Mouse (Mus musculus) heart, embryonic 15.5 days (tissue): ENCODE data around the gene Slc9a9. TPM values are rescaled to one million over a fixed set of nuclear protein-coding genes. Genes with fewer than 3 reads are reported as not detected.

Experiments
- ATAC-seq: fragments of 200-750 bp; cut with Nextera tagmentation; replicated peaks from 2 replicates; pipeline ENCODE4 v1.8.0; 2017; ENCODE audit warnings: low read depth, moderate TSS enrichment; ENCODE audit not compliant: insufficient number of reproducible peaks, insufficient read depth, low FRiP score
- H3K27ac ChIP-seq: fragments of 300-500 bp; sonication (generic); 2 replicates; pipeline ENCODE4 v1.5.1; 2015; ENCODE audit warnings: mild to moderate bottlenecking, inconsistent platforms
- H3K27me3 ChIP-seq: fragments of 300-500 bp; sonication (generic); 2 replicates; pipeline ENCODE4 v1.6.1; 2015; ENCODE audit warnings: inconsistent platforms
- H3K36me3 ChIP-seq: fragments of 300-500 bp; sonication (generic); 2 replicates; pipeline ENCODE4 v1.6.1; 2015; ENCODE audit warnings: mild to moderate bottlenecking, inconsistent platforms
- H3K4me1 ChIP-seq: fragments of 300-500 bp; sonication (generic); replicated peaks from 2 replicates; pipeline ENCODE4 v1.6.1; 2015; ENCODE audit warnings: inconsistent platforms
- H3K4me2 ChIP-seq: fragments of 300-500 bp; sonication (generic); 2 replicates; pipeline ENCODE4 v1.6.1; 2015; ENCODE audit warnings: inconsistent platforms, mild to moderate bottlenecking, moderate library complexity
- H3K4me3 ChIP-seq: fragments of 300-500 bp; sonication (generic); 2 replicates; pipeline ENCODE4 v1.5.1; 2015; ENCODE audit warnings: mild to moderate bottlenecking, inconsistent platforms
- H3K9ac ChIP-seq: fragments of 300-500 bp; sonication (generic); 2 replicates; pipeline ENCODE4 v1.6.1; 2015; ENCODE audit warnings: mild to moderate bottlenecking, inconsistent platforms
- H3K9me3 ChIP-seq: fragments of 300-500 bp; sonication (generic); replicated peaks from 2 replicates; pipeline ENCODE4 v1.6.1; 2016; ENCODE audit warnings: inconsistent platforms
- WGBS: fragments of 180-500 bp; shearing (Covaris S2); methylation state at CpG from one replicate; pipeline ENCODE4 v1.1.7; 2015; ENCODE audit warnings: mixed read lengths; 5-methylcytosine and 5-hydroxymethylcytosine counted together
- polyA plus RNA-seq: library from polyadenylated mRNA; unstranded; fragments of >200 nt; fragmentation: Nextera tagmentation; extraction: Ambion mirVana; gene quantifications from 2 replicates; pipeline ENCODE4 v1.2.1, GENCODE M21; 2015

Gene Slc9a9
- polyA plus RNA-seq, 1 experiment from 2014 or later = 3.5 TPM

GRCm38 (mm10) chr9:94889647-94890046, 219.9 kb downstream of the Slc9a9 start:
- Histone ChIP-seq H3K27me3 (no peaks in the 10 kb centered on the region), H3K9ac (no peak overlapping the region), H3K4me2 (no peak overlapping the region), H3K4me1 (no peaks in the 10 kb centered on the region), H3K9me3 (no peaks in the 10 kb centered on the region), H3K4me3 (no peak overlapping the region), H3K27ac (no peak overlapping the region), H3K36me3 (no peaks in the 10 kb centered on the region)
- ATAC-seq = no peak

DNA sequence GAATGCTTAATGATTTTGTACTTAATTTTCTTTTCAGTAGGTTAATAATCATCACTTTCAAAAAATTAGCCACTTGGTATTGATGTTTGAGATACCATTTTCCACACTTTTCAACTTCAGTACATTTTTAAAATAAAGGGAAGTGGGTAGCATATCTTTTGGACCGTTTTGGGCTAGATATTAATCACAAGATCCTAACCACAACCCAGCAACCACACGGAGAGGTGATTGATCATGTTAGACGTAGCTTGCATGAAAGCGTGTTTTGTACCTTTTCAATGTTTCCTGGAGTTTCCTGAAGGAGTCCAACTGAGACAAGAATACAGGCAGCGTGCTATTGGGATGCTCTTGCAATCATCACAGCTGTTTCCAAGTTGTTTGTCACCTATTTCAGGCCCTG, 226.2 kb downstream of the Slc9a9 start:
- WGBS = 77% methylated on average over 5 of the region's 5 CpGs
- H3K27ac ChIP-seq = no peak overlapping the region
- H3K36me3 ChIP-seq = no peaks in the 10 kb centered on the region
- no peaks in the 10 kb centered on the region for H3K4me1 ChIP-seq
- H3K27me3 ChIP-seq = no peaks in the 10 kb centered on the region
- no peaks in the 10 kb centered on the region for H3K9me3 ChIP-seq
- no peak overlapping the region for H3K4me2 ChIP-seq
- no peak overlapping the region for H3K9ac ChIP-seq
- no peak for ATAC-seq
- no peak overlapping the region for H3K4me3 ChIP-seq

GRCm38 (mm10) chr9:94904180-94904579, 234.5 kb downstream of the Slc9a9 start:
- H3K9ac ChIP-seq = no peak overlapping the region
- H3K27me3 ChIP-seq = no peaks in the 10 kb centered on the region
- no peaks in the 10 kb centered on the region for H3K9me3 ChIP-seq
- no peak overlapping the region for H3K4me3 ChIP-seq
- ATAC-seq = no peak
- H3K27ac ChIP-seq = no peak overlapping the region
- peaks cover 5% of the 10 kb centered on the region for H3K4me1 ChIP-seq
- no peak overlapping the region for H3K4me2 ChIP-seq
- no peaks in the 10 kb centered on the region for H3K36me3 ChIP-seq

DNA sequence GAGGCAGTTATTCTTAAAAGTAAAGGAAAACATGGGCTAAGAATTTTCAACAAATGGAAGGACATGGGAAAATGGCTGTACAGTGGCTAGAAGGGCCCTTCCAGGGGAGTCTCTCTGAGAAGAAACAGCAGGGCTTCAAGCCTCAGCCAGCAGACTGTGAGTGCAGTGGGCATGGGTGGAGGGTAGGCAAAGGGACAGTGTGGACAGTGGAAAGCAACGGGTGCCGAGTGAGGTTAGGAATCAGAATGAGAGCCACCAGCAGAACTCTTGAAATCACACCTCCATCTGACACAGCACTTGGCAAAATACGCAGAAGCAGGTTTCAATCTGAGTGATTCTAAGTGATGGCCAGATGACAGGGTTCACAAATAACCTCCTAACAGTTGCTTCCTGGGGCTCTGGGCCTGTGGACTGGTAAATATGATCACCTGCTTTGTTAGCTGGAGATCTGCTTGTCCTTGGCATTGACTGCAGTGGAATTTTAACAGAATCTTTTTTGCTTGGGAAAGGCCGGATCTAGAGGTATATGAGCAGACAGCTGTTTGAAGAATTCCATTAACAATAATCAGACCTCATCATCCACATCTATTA, 237.4 kb downstream of the Slc9a9 start:
- Histone ChIP-seq H3K4me3 (no peak overlapping the region), H3K27me3 (no peaks in the 10 kb centered on the region), H3K27ac (no peak overlapping the region), H3K4me1 (peaks cover 5% of the 10 kb centered on the region), H3K4me2 (no peak overlapping the region), H3K36me3 (no peaks in the 10 kb centered on the region), H3K9me3 (no peaks in the 10 kb centered on the region), H3K9ac (no peak overlapping the region)
- WGBS = 59% methylated on average over 4 of the region's 4 CpGs
- no peak for ATAC-seq

- H3K27ac ChIP-seq = no peak overlapping the region
- H3K9me3 ChIP-seq = no peaks in the 10 kb centered on the region
- no peak overlapping the region for H3K9ac ChIP-seq
- H3K4me2 ChIP-seq = no peak overlapping the region
- ATAC-seq = no peak
- no peak overlapping the region for H3K4me3 ChIP-seq
- 84% methylated on average over 9 of the region's 9 CpGs for WGBS
- H3K36me3 ChIP-seq = no peaks in the 10 kb centered on the region
- no peaks in the 10 kb centered on the region for H3K4me1 ChIP-seq
- no peaks in the 10 kb centered on the region for H3K27me3 ChIP-seq
These were observed 242.4 kb downstream of the Slc9a9 start for GRCm38 (mm10) chr9:94912071-94912470.

- Histone ChIP-seq H3K27ac (no peak overlapping the region), H3K9ac (no peak overlapping the region), H3K4me2 (no peak overlapping the region), H3K4me3 (no peak overlapping the region), H3K9me3 (no peaks in the 10 kb centered on the region), H3K27me3 (no peaks in the 10 kb centered on the region), H3K36me3 (no peaks in the 10 kb centered on the region), H3K4me1 (no peaks in the 10 kb centered on the region)
- 31% methylated on average over 5 of the region's 5 CpGs for WGBS
- ATAC-seq = no peak
These were observed 252.4 kb downstream of the Slc9a9 start for GRCm38 (mm10) chr9:94922062-94922461.

- Histone ChIP-seq H3K9ac (no peak overlapping the region), H3K9me3 (no peaks in the 10 kb centered on the region), H3K4me3 (no peak overlapping the region), H3K36me3 (no peaks in the 10 kb centered on the region), H3K4me2 (no peak overlapping the region), H3K27me3 (no peaks in the 10 kb centered on the region), H3K27ac (no peak overlapping the region), H3K4me1 (no peaks in the 10 kb centered on the region)
- 70% methylated on average over 3 of the region's 3 CpGs for WGBS
- no peak for ATAC-seq
These were observed 256.1 kb downstream of the Slc9a9 start for GRCm38 (mm10) chr9:94925845-94926244.

DNA sequence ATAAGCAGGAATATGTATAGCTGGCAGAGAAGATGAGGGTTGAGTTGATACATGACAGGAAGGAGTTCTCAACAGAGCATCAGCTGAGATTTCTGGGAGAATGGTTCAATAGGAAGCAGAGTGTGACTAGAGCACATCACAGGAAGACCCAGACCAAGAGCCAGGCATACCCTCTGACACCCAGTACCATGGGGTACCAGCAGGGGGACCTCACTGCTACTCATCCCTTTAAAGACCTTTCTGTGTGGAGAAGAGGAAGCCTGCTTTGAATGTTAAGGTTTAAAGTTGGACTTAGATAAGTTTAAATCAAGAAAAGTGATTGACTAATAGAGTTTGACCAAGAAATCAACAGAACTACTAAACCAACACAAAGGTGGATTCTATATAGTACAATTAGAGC, 257.4 kb downstream of the Slc9a9 start:
- no peaks in the 10 kb centered on the region for H3K27me3 ChIP-seq
- H3K4me3 ChIP-seq = no peak overlapping the region
- no peaks in the 10 kb centered on the region for H3K36me3 ChIP-seq
- H3K27ac ChIP-seq = no peak overlapping the region
- H3K4me2 ChIP-seq = no peak overlapping the region
- no peak for ATAC-seq
- H3K4me1 ChIP-seq = no peaks in the 10 kb centered on the region
- H3K9ac ChIP-seq = no peak overlapping the region
- no peaks in the 10 kb centered on the region for H3K9me3 ChIP-seq

GRCm38 (mm10) chr9:94945569-94946135, 275.9 kb downstream of the Slc9a9 start:
- no peak overlapping the region for H3K9ac ChIP-seq
- 78% methylated on average over 7 of the region's 7 CpGs for WGBS
- no peak for ATAC-seq

GRCm38 (mm10) chr9:94947246-94947645, 277.5 kb downstream of the Slc9a9 start:
- H3K9me3 ChIP-seq = no peaks in the 10 kb centered on the region
- H3K4me1 ChIP-seq = no peaks in the 10 kb centered on the region
- H3K27me3 ChIP-seq = no peaks in the 10 kb centered on the region
- ATAC-seq = no peak
- H3K9ac ChIP-seq = no peak overlapping the region
- 68% methylated on average over 7 of the region's 7 CpGs for WGBS
- H3K4me3 ChIP-seq = no peak overlapping the region
- no peaks in the 10 kb centered on the region for H3K36me3 ChIP-seq
- no peak overlapping the region for H3K4me2 ChIP-seq
- H3K27ac ChIP-seq = no peak overlapping the region

More at GRCm38 (mm10) chr9:94945569-94946135, 275.9 kb downstream of the Slc9a9 start:
- H3K4me1 ChIP-seq = no peaks in the 10 kb centered on the region
- H3K36me3 ChIP-seq = no peaks in the 10 kb centered on the region
- no peak overlapping the region for H3K27ac ChIP-seq
- H3K4me2 ChIP-seq = no peak overlapping the region
- H3K27me3 ChIP-seq = no peaks in the 10 kb centered on the region
- no peaks in the 10 kb centered on the region for H3K9me3 ChIP-seq
- no peak overlapping the region for H3K4me3 ChIP-seq

- H3K4me1 ChIP-seq = no peaks in the 10 kb centered on the region; the same call in 1 of the 2 replicates
- no peak overlapping the region for H3K27ac ChIP-seq
- no peak overlapping the region for H3K9ac ChIP-seq
- no peaks in the 10 kb centered on the region for H3K27me3 ChIP-seq
- no peak for ATAC-seq
- no peak overlapping the region for H3K4me2 ChIP-seq
- H3K36me3 ChIP-seq = no peaks in the 10 kb centered on the region
- H3K4me3 ChIP-seq = no peak overlapping the region
- no peaks in the 10 kb centered on the region for H3K9me3 ChIP-seq
- 51% methylated on average over 3 of the region's 3 CpGs for WGBS
These were observed 281.0 kb downstream of the Slc9a9 start for GRCm38 (mm10) chr9:94950676-94951075.

DNA sequence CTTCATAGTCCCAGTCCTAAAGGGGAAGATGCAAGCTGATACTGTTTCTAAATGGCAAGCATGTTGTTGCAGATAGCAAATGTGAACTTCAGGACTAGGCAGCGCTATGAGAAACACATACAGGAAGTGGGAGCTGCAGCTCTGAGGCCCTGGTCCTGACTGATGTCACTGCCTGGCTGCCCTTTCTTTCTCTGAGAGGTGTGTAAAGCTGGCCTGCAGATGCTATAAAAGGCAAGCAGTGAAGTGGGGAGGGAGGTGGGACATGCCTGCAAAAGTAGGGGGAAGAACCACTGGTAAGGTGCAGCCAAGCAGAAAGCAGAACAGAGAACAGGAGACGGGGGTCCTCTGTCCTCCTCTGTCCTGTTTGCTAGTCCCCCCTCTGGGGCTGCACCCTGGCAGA, 285.9 kb downstream of the Slc9a9 start:
- no peaks in the 10 kb centered on the region for H3K9me3 ChIP-seq
- no peak overlapping the region for H3K27ac ChIP-seq
- H3K36me3 ChIP-seq = no peaks in the 10 kb centered on the region
- 0 out of 2 replicates have a peak, but pooled peaks have one; percentile 31 for ATAC-seq
- no peaks in the 10 kb centered on the region; the same call in 1 of the 2 replicates for H3K4me1 ChIP-seq
- no peak overlapping the region for H3K9ac ChIP-seq
- WGBS = 40% methylated on average over 2 of the region's 2 CpGs
- H3K27me3 ChIP-seq = no peaks in the 10 kb centered on the region
- H3K4me2 ChIP-seq = no peak overlapping the region
- no peak overlapping the region for H3K4me3 ChIP-seq
